Mouse (Mus musculus) cerebellum, adult 2 months (tissue): ENCODE measurements around the gene Pmm1.

Experiments used
- CTCF ChIP-seq: fragments of 200-500 bp; IDR thresholded peaks from 2 replicates; pipeline ENCODE4 v1.5.1; 2011; ENCODE audit warnings: low read depth, mild to moderate bottlenecking, control low read depth, low read length, moderate library complexity, borderline replicate concordance; ENCODE audit not compliant: insufficient read depth
- POLR2A ChIP-seq: fragments of 200-500 bp; IDR thresholded peaks from 2 replicates; pipeline ENCODE4 v1.6.1; 2011; ENCODE audit warnings: low read length, control low read depth, borderline replicate concordance; ENCODE audit not compliant: insufficient read depth

DNA sequence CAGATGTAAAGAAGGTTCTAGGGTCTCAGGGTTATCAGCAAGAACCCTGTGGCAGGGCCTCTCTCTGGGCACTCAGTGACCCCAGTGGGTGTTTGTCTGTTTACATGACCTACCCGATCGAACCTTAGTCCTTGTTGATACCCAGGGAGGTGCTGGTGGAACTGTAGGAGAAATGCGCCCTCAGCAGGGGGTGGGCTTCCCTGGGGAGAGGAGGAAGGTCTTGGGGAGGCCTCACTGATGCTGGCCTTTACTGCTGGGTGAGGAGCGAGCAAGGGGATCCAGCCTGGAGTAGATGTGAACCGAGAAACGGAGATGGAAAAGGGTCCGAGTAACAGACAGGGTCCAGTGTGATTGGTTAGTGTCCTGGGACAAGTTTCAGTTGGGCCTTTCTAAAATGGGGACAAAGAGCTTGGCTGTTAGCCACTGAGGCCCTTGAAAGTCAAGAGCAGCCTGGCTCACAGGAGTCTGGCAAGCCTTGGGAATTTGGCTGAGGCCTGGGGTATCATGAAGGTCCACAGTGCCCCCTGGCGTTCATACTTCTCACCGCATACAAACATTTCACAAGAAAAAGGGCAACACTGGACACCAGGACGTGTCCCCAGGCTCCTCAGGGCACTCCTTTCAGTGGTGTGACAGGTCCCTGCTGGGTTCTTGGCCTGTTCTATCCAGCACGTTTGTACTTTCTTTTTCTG is 28.8 kb upstream of the Pmm1 start:
- TF ChIP-seq POLR2A (no peak), CTCF (peak; percentile 88)
